Mouse (Mus musculus): ENCODE data around the gene Plekhh3.
"Not testable (repeated sequence)": the region's sequence is repeated elsewhere in the genome, so short reads cannot be mapped to it uniquely, and the experiment has no call there.

DNA sequence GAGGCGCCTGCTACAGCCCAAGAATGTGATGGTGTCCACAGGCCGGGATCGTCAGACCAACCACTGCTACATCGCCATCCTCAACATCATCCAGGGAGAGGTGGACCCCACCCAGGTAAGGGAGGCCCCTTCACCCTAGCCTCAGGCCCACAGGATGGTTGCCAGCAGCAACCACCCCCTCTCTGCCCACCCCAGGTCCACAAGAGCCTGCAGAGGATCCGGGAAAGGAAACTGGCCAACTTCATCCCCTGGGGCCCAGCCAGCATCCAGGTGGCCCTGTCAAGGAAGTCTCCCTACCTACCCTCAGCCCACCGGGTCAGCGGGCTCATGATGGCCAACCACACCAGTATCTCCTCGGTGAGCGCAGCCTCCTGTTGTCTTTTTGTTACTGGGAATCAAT, 46.1 kb downstream of the Plekhh3 start:
- TF ChIP-seq ZC3H11A (IDR thresholded peaks at IDR 0.05; ENCODE audit: borderline replicate concordance, low read depth, low read length); MAFK (IDR thresholded peaks at IDR 0.05; ENCODE audit: insufficient read depth, low read depth, low read length); ZNF384 (IDR thresholded peaks at IDR 0.05; ENCODE audit: low read depth, low read length); HCFC1 (IDR thresholded peaks at IDR 0.05; ENCODE audit: borderline replicate concordance, insufficient read depth, low read length): not testable (repeated sequence)

All from ES-E14 (cell line).